Mouse (Mus musculus): ENCODE measurements around the gene Gm48552. TPM values are rescaled to one million over a fixed set of nuclear protein-coding genes. Genes with fewer than 3 reads are reported as not detected.

Gene Gm48552
- polyA plus RNA-seq, 1 experiment from 2014 or later, result 1.7 TPM

- 77% methylated on average over 3 of the region's 3 CpGs for WGBS
- H3K27me3 ChIP-seq (ENCODE audit: insufficient read depth, poor library complexity, severe bottlenecking), result peaks cover 90% of the 10 kb centered on the region
- no peak overlapping the region for H3K27ac ChIP-seq
- peaks cover 9% of the 10 kb centered on the region; the same call in 1 of the 2 replicates for H3K36me3 ChIP-seq
- H3K9me3 ChIP-seq, result no peaks in the 10 kb centered on the region
- no peak overlapping the region for H3K4me3 ChIP-seq
- H3K4me1 ChIP-seq, result peaks cover 58% of the 10 kb centered on the region
- peak; percentile 72 for DNase-seq (ENCODE audit: low spot score)
These were observed 33.9 kb downstream of the Gm48552 start for GRCm38 (mm10) chr10:81422661-81423217.

- 0 out of 2 replicates have a peak overlapping the region, but pooled peaks have one; percentile 62 for H3K27ac ChIP-seq
- H3K4me3 ChIP-seq, result 0 out of 2 replicates have a peak overlapping the region, but pooled peaks have one; percentile 19
- H3K4me1 ChIP-seq, result peaks cover 49% of the 10 kb centered on the region
- DNase-seq (ENCODE audit: low spot score), result no peak
- no peaks in the 10 kb centered on the region for H3K9me3 ChIP-seq
- peaks cover 9% of the 10 kb centered on the region; the same call in 1 of the 2 replicates for H3K36me3 ChIP-seq
- WGBS, result 65% methylated on average over 4 of the region's 4 CpGs
- peaks cover 92% of the 10 kb centered on the region for H3K27me3 ChIP-seq (ENCODE audit: insufficient read depth, poor library complexity, severe bottlenecking)
These were observed 34.9 kb downstream of the Gm48552 start for GRCm38 (mm10) chr10:81423476-81424245.

- Histone ChIP-seq H3K4me3 (peak overlapping the region; percentile 65), H3K36me3 (peaks cover 9% of the 10 kb centered on the region; the same call in 1 of the 2 replicates), H3K27me3 (ENCODE audit: insufficient read depth, poor library complexity, severe bottlenecking) (peaks cover 95% of the 10 kb centered on the region), H3K9me3 (no peaks in the 10 kb centered on the region), H3K27ac (peak overlapping the region; percentile 73), H3K4me1 (peaks cover 46% of the 10 kb centered on the region)
- DNase-seq (ENCODE audit: low spot score), result peak; percentile 75
- 4% methylated on average over 25 of the region's 25 CpGs for WGBS
These were observed 35.6 kb downstream of the Gm48552 start for GRCm38 (mm10) chr10:81424246-81425051.

- peak overlapping the region; percentile 65 for H3K4me3 ChIP-seq
- 29% methylated on average over 10 of the region's 10 CpGs for WGBS
- peaks cover 1% of the 10 kb centered on the region; the same call in 1 of the 2 replicates for H3K36me3 ChIP-seq
- peaks cover 86% of the 10 kb centered on the region for H3K27me3 ChIP-seq (ENCODE audit: insufficient read depth, poor library complexity, severe bottlenecking)
- no peaks in the 10 kb centered on the region for H3K9me3 ChIP-seq
- peak; percentile 74 for DNase-seq (ENCODE audit: low spot score)
- H3K4me1 ChIP-seq, result peaks cover 44% of the 10 kb centered on the region
- peak overlapping the region; percentile 73 for H3K27ac ChIP-seq
These were observed 36.5 kb downstream of the Gm48552 start for GRCm38 (mm10) chr10:81425236-81425850.

- Histone ChIP-seq H3K4me3 (peak overlapping the region; percentile 65), H3K27ac (peak overlapping the region; percentile 81), H3K4me1 (peaks cover 50% of the 10 kb centered on the region), H3K9me3 (no peaks in the 10 kb centered on the region), H3K27me3 (ENCODE audit: insufficient read depth, poor library complexity, severe bottlenecking) (peaks cover 85% of the 10 kb centered on the region), H3K36me3 (no peaks in the 10 kb centered on the region)
- peak; percentile 73 for DNase-seq (ENCODE audit: low spot score)
- 2% methylated on average over 21 of the region's 33 CpGs for WGBS
These were observed 37.4 kb downstream of the Gm48552 start for GRCm38 (mm10) chr10:81426081-81426671.

- Histone ChIP-seq H3K9me3 (no peaks in the 10 kb centered on the region), H3K36me3 (no peaks in the 10 kb centered on the region), H3K27me3 (ENCODE audit: insufficient read depth, poor library complexity, severe bottlenecking) (peaks cover 84% of the 10 kb centered on the region), H3K4me3 (peak overlapping the region; percentile 65), H3K27ac (peak overlapping the region; percentile 81), H3K4me1 (peaks cover 56% of the 10 kb centered on the region)
- 1% methylated on average over 38 of the region's 38 CpGs for WGBS
- DNase-seq (ENCODE audit: low spot score), result peak; percentile 69
These were observed 38.1 kb downstream of the Gm48552 start for GRCm38 (mm10) chr10:81426897-81427296.

GRCm38 (mm10) chr10:81427327-81427726 is 38.5 kb downstream of the Gm48552 start:
- no peaks in the 10 kb centered on the region for H3K36me3 ChIP-seq
- peaks cover 83% of the 10 kb centered on the region for H3K27me3 ChIP-seq (ENCODE audit: insufficient read depth, poor library complexity, severe bottlenecking)
- peak overlapping the region; percentile 81 for H3K27ac ChIP-seq
- peaks cover 56% of the 10 kb centered on the region for H3K4me1 ChIP-seq
- 24% methylated on average over 3 of the region's 3 CpGs for WGBS
- peak; percentile 72 for DNase-seq (ENCODE audit: low spot score)
- no peaks in the 10 kb centered on the region for H3K9me3 ChIP-seq
- H3K4me3 ChIP-seq, result peak overlapping the region; percentile 65

GRCm38 (mm10) chr10:81427804-81428506 is 39.1 kb downstream of the Gm48552 start:
- H3K9me3 ChIP-seq, result no peaks in the 10 kb centered on the region
- peak; percentile 69 for DNase-seq (ENCODE audit: low spot score)
- H3K4me1 ChIP-seq, result peaks cover 62% of the 10 kb centered on the region
- H3K4me3 ChIP-seq, result no peak overlapping the region
- WGBS, result 71% methylated on average over 8 of the region's 8 CpGs
- H3K27me3 ChIP-seq (ENCODE audit: insufficient read depth, poor library complexity, severe bottlenecking), result peaks cover 81% of the 10 kb centered on the region
- no peaks in the 10 kb centered on the region for H3K36me3 ChIP-seq
- no peak overlapping the region for H3K27ac ChIP-seq

- no peak for DNase-seq (ENCODE audit: low spot score)
- Histone ChIP-seq H3K4me3 (no peak overlapping the region), H3K27ac (no peak overlapping the region), H3K27me3 (ENCODE audit: insufficient read depth, poor library complexity, severe bottlenecking) (peaks cover 78% of the 10 kb centered on the region), H3K4me1 (peaks cover 68% of the 10 kb centered on the region), H3K9me3 (no peaks in the 10 kb centered on the region), H3K36me3 (no peaks in the 10 kb centered on the region)
- 88% methylated on average over 7 of the region's 7 CpGs for WGBS
These were observed 39.7 kb downstream of the Gm48552 start for GRCm38 (mm10) chr10:81428507-81428870.

GRCm38 (mm10) chr10:81429092-81429491 is 40.3 kb downstream of the Gm48552 start:
- Histone ChIP-seq H3K4me3 (peak overlapping the region; percentile 86), H3K9me3 (no peaks in the 10 kb centered on the region), H3K36me3 (no peaks in the 10 kb centered on the region), H3K27me3 (ENCODE audit: insufficient read depth, poor library complexity, severe bottlenecking) (peaks cover 78% of the 10 kb centered on the region), H3K4me1 (peaks cover 72% of the 10 kb centered on the region), H3K27ac (peak overlapping the region; percentile 96; the same call in 1 of the 2 replicates)
- peak; percentile 72 for DNase-seq (ENCODE audit: low spot score)
- WGBS, result 20% methylated on average over 2 of the region's 2 CpGs

- Histone ChIP-seq H3K4me1 (peaks cover 67% of the 10 kb centered on the region), H3K9me3 (no peaks in the 10 kb centered on the region), H3K27me3 (ENCODE audit: insufficient read depth, poor library complexity, severe bottlenecking) (peaks cover 73% of the 10 kb centered on the region), H3K27ac (peak overlapping the region; percentile 96), H3K4me3 (peak overlapping the region; percentile 86), H3K36me3 (no peaks in the 10 kb centered on the region)
- 1% methylated on average over 20 of the region's 20 CpGs for WGBS
- DNase-seq (ENCODE audit: low spot score), result peak; percentile 92
These were observed 40.8 kb downstream of the Gm48552 start for GRCm38 (mm10) chr10:81429605-81430061.
